Mouse (Mus musculus) CH12.LX (cell line): ENCODE results near the gene Ablim1. TPM values are rescaled to one million over a fixed set of nuclear protein-coding genes. Genes with fewer than 3 reads are reported as not detected.

Experiments
- DNase-seq: peaks from one replicate; pipeline ENCODE4 v3.0.0-alpha.2; 2013; ENCODE audit errors: extremely low read depth
- H3K27ac ChIP-seq: 2 replicates; pipeline ENCODE4 v1.5.1; 2012; ENCODE audit warnings: low read depth, mild to moderate bottlenecking, control low read depth, moderate library complexity; ENCODE audit not compliant: insufficient read depth
- H3K27me3 ChIP-seq: replicated peaks from 2 replicates; pipeline ENCODE3; 2012; ENCODE audit warnings: inconsistent platforms
- H3K36me3 ChIP-seq, 2 experiments: replicated peaks in 1 of 2; 2 replicates each; pipeline versions ENCODE3 to v1.6.1; 2012; ENCODE audit warnings: inconsistent platforms in 1 of 2, low read length in 1 of 2, mild to moderate bottlenecking in 1 of 2, mixed read lengths in 1 of 2, moderate library complexity in 1 of 2; ENCODE audit not compliant: control insufficient read depth in 1 of 2, insufficient read depth in 1 of 2
- H3K4me1 ChIP-seq, 2 experiments: 2 replicates each; pipeline ENCODE4 v1.6.1; 2012; ENCODE audit warnings: inconsistent platforms in 1 of 2, moderate library complexity in 1 of 2; ENCODE audit not compliant: insufficient read depth in 2 of 2, control insufficient read depth in 1 of 2
- H3K4me2 ChIP-seq: 2 replicates; pipeline ENCODE4 v1.6.1; 2012; ENCODE audit warnings: low read depth, mild to moderate bottlenecking, control low read depth; ENCODE audit not compliant: poor library complexity, insufficient read depth, severe bottlenecking
- H3K4me3 ChIP-seq, 3 experiments: fragments of 150-350 bp in 1 of 3; sonication (generic) in 1 of 3; replicated peaks in 1 of 3; 2 replicates each; pipeline versions ENCODE3 to v1.5.1; 2011 to 2012; ENCODE audit warnings: low read depth in 2 of 3, low read length in 2 of 3, mild to moderate bottlenecking in 2 of 3, moderate library complexity in 2 of 3, control low read depth in 1 of 3, improper control_type of control experiment in 1 of 3, inconsistent platforms in 1 of 3, mixed read lengths in 1 of 3; ENCODE audit not compliant: poor library complexity in 1 of 3
- H3K79me2 ChIP-seq: replicated peaks from 2 replicates; pipeline ENCODE4 v1.6.1; 2012; ENCODE audit warnings: mild to moderate bottlenecking, moderate library complexity; ENCODE audit not compliant: control insufficient read depth, poor library complexity, insufficient read depth, severe bottlenecking; ENCODE audit errors: extremely low read depth
- H3K9ac ChIP-seq: 2 replicates; pipeline ENCODE4 v1.6.1; 2012; ENCODE audit warnings: low read depth, mild to moderate bottlenecking, control low read depth, moderate library complexity; ENCODE audit not compliant: insufficient read depth
- H3K9me3 ChIP-seq: replicated peaks from 2 replicates; pipeline ENCODE3; 2012; ENCODE audit warnings: low read length, inconsistent platforms, mixed read lengths
- CHD1 ChIP-seq: IDR thresholded peaks from 2 replicates; pipeline ENCODE4 v1.6.1; 2012; ENCODE audit warnings: low read depth, low read length, improper control_type of control experiment, inconsistent platforms
- CTCF ChIP-seq, 2 experiments: IDR thresholded peaks in 1 of 2; conservative IDR thresholded peaks in 1 of 2; 2 replicates each; pipeline ENCODE4 v1.5.1; 2011 to 2012; ENCODE audit warnings: low read depth in 2 of 2, low read length in 2 of 2, improper control_type of control experiment in 1 of 2, inconsistent platforms in 1 of 2, mild to moderate bottlenecking in 1 of 2, moderate library complexity in 1 of 2
- E2F4 ChIP-seq: IDR thresholded peaks from 2 replicates; pipeline ENCODE4 v1.6.1; 2011; ENCODE audit warnings: low read depth, low read length, improper control_type of control experiment; ENCODE audit not compliant: insufficient replicate concordance
- ELF1 ChIP-seq: IDR thresholded peaks from 2 replicates; pipeline ENCODE4 v1.6.1; 2014; ENCODE audit warnings: low read depth, mild to moderate bottlenecking, inconsistent platforms, low read length, improper control_type of control experiment
- EP300 ChIP-seq: IDR thresholded peaks from 2 replicates; pipeline ENCODE4 v1.6.1; 2011; ENCODE audit warnings: low read length, improper control_type of control experiment
- HCFC1 ChIP-seq: IDR thresholded peaks from 2 replicates; pipeline ENCODE4 v1.6.1; 2012; ENCODE audit warnings: low read depth, mild to moderate bottlenecking, inconsistent platforms, low read length, improper control_type of control experiment
- KAT2A ChIP-seq: IDR thresholded peaks from 2 replicates; pipeline ENCODE4 v1.6.1; 2012; ENCODE audit warnings: low read length, improper control_type of control experiment, inconsistent platforms; ENCODE audit not compliant: insufficient replicate concordance
- MAX ChIP-seq: IDR thresholded peaks from 2 replicates; pipeline ENCODE4 v1.6.1; 2011; ENCODE audit warnings: low read length, improper control_type of control experiment
- MEF2A ChIP-seq: IDR thresholded peaks from 2 replicates; pipeline ENCODE4 v1.6.1; 2014; ENCODE audit warnings: low read depth, mild to moderate bottlenecking, inconsistent platforms, low read length, improper control_type of control experiment, borderline replicate concordance
- MYC ChIP-seq: IDR thresholded peaks from 2 replicates; pipeline ENCODE4 v1.6.1; 2011; ENCODE audit warnings: low read depth, mild to moderate bottlenecking, improper control_type of control experiment, low read length
- NELFE ChIP-seq: IDR thresholded peaks from 2 replicates; pipeline ENCODE4 v1.6.1; 2011; ENCODE audit warnings: low read depth, low read length, improper control_type of control experiment
- PAX5 ChIP-seq: IDR thresholded peaks from 2 replicates; pipeline ENCODE4 v1.6.1; 2012; ENCODE audit warnings: low read length, inconsistent platforms, mixed read lengths
- POLR2A ChIP-seq: IDR thresholded peaks from 2 replicates; pipeline ENCODE4 v1.6.1; 2011; ENCODE audit warnings: low read depth, mild to moderate bottlenecking, improper control_type of control experiment, low read length
- POLR2AphosphoS2 ChIP-seq: IDR thresholded peaks from 2 replicates; pipeline ENCODE4 v1.6.1; 2011; ENCODE audit warnings: low read depth, low read length, improper control_type of control experiment
- RCOR1 ChIP-seq: conservative IDR thresholded peaks from 2 replicates; pipeline ENCODE4 v1.6.1; 2012; ENCODE audit warnings: low read depth, mild to moderate bottlenecking, inconsistent platforms, low read length, improper control_type of control experiment
- SMC3 ChIP-seq: IDR thresholded peaks from 2 replicates; pipeline ENCODE4 v1.6.1; 2011; ENCODE audit warnings: low read depth, low read length, improper control_type of control experiment
- TCF12 ChIP-seq: IDR thresholded peaks from 2 replicates; pipeline ENCODE4 v1.6.1; 2014; ENCODE audit warnings: low read depth, mild to moderate bottlenecking, inconsistent platforms, low read length, improper control_type of control experiment
- UBTF ChIP-seq: IDR thresholded peaks from 2 replicates; pipeline ENCODE4 v1.6.1; 2012; ENCODE audit warnings: low read depth, mild to moderate bottlenecking, inconsistent platforms, low read length, improper control_type of control experiment, moderate library complexity
- USF1 ChIP-seq: IDR thresholded peaks from 2 replicates; pipeline ENCODE4 v1.6.1; 2014; ENCODE audit warnings: low read depth, mild to moderate bottlenecking, inconsistent platforms, low read length, improper control_type of control experiment
- ZC3H11A ChIP-seq: IDR thresholded peaks from 2 replicates; pipeline ENCODE4 v1.6.1; 2012; ENCODE audit warnings: low read depth, mild to moderate bottlenecking, inconsistent platforms, low read length, improper control_type of control experiment
- ZKSCAN1 ChIP-seq: IDR thresholded peaks from 2 replicates; pipeline ENCODE4 v1.6.1; 2012; ENCODE audit warnings: low read depth, inconsistent platforms, low read length, improper control_type of control experiment, borderline replicate concordance
- ZMIZ1 ChIP-seq: IDR thresholded peaks from 2 replicates; pipeline ENCODE4 v1.6.1; 2012; ENCODE audit warnings: low read depth, mild to moderate bottlenecking, inconsistent platforms, low read length, improper control_type of control experiment
- ZNF384 ChIP-seq: IDR thresholded peaks from 2 replicates; pipeline ENCODE4 v1.6.1; 2012; ENCODE audit warnings: low read depth, low read length, improper control_type of control experiment, inconsistent platforms
- dilution Hi-C: fragments of 300-500 bp; cut with MboI; formaldehyde crosslinking; loops from 2 replicates; pipeline ENCODE4 v1.14.3; 2020; ENCODE audit warnings: low sequenced_read_pairs; ENCODE audit not compliant: extremely low pct_unique_long_range_greater_than_20kb, extremely low pct_ligation_motif_present
- in situ Hi-C: fragments of 300-500 bp; cut with MboI; formaldehyde crosslinking; loops from 3 replicates; pipeline ENCODE4 v1.14.3; 2019; ENCODE audit warnings: low sequenced_read_pairs, low pct_ligation_motif_present, low pct_unique_long_range_greater_than_20kb, mixed read lengths
- polyA plus RNA-seq: library from polyadenylated mRNA; unstranded; fragments of >175 nt; gene quantifications from 2 replicates; pipeline ENCODE4 v1.2.1, GENCODE M21; 2012; ENCODE audit warnings: low read depth; ENCODE audit not compliant: insufficient read length
- total RNA-seq, 2 experiments: library from RNA; depleted of rRNA; stranded (reverse); fragments of 300-350 nt in 1 of 2; fragments of >200 nt in 1 of 2; gene quantifications; 2 replicates each; pipeline ENCODE4 v1.2.3; 2012 to 2014

The Ablim1 gene
- total and polyA plus RNA-seq, 3 experiments = 0.85 to 2.4 (median 2.0) TPM

DNA sequence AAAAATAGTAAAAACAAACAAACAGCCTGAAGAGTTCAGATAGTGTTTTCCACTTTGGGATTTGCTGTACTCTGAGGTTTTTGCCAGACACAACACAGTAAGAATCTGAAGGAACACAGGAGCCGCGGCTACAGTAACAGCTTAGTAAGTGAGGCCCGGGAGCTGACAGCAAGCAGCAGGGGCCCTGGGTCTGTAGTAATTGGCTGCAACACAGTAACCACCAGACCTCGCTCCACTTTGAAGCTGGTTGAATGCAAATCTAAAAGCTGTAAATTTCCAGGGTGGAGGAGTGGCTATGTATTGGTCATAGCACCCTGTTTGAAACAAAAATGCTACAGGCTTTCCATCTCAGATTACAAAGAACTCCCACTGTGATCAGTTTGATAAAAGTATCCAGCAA is 252.0 kb downstream of the Ablim1 start:
- peaks cover 3% of the 10 kb centered on the region for H3K9me3 ChIP-seq
- TF ChIP-seq MAX (no peak), HCFC1 (no peak), RCOR1 (no peak), ELF1 (no peak), MEF2A (no peak), POLR2AphosphoS2 (no peak), ZKSCAN1 (no peak), TCF12 (no peak), SMC3 (no peak)
- H3K27ac ChIP-seq = no peak overlapping the region
- no peak overlapping the region for H3K4me2 ChIP-seq
- dilution Hi-C loops (no loop called here), in situ Hi-C loops (no loop called here)
- H3K4me3 ChIP-seq = no peak overlapping the region
- H3K27me3 ChIP-seq = no peaks in the 10 kb centered on the region
- no peak for DNase-seq
- peaks cover 0 to 5% of the 10 kb centered on the region in 2 experiments for H3K36me3 ChIP-seq
- no peaks in the 10 kb centered on the region for H3K79me2 ChIP-seq
- H3K9ac ChIP-seq = no peak overlapping the region
- H3K4me1 ChIP-seq = no peaks in the 10 kb centered on the region

DNA sequence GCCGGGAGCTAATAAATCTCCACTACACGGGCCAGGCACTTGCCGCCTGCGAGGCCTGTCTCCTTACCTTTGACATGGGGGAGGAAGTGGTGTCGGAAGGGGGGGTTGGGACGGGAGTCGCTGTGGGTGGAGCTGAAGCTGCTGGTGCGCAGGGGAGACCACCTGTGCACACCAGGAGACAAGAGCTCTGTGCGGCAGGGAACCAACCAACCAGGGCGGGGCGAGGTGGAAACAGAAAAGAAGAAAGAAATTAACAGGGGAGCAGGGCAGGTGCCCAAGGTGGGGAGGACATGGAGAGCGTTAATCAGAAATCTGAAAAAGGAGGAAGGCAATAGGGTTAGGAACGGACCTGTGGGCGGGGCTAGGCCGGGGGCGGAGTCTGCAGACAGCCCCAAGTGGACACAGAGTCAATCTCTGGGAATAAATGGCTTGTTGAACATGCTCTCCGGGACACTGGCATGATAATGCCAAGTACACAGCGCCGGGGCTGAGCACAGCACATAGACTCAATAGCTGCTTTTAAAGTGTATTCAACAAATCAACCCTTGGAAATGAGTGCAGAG is 255.6 kb downstream of the Ablim1 start:
- TF ChIP-seq NELFE (no peak), CHD1 (no peak), USF1 (no peak), ZC3H11A (no peak), UBTF (no peak), KAT2A (no peak), POLR2A (no peak), POLR2AphosphoS2 (no peak), CTCF (conservative IDR thresholded peaks at IDR 0.05 in 1 of 2, IDR thresholded peaks at IDR 0.05 in 1 of 2; ENCODE audit: low read depth in 2 of 2, low read length in 2 of 2) (no peak), ZMIZ1 (no peak), ZKSCAN1 (no peak), EP300 (no peak), SMC3 (no peak), HCFC1 (no peak), TCF12 (no peak), ZNF384 (no peak), E2F4 (no peak), MYC (no peak), PAX5 (no peak)
- TF ChIP-seq, all 38 proteins: peak for 0
- H3K79me2 ChIP-seq = no peaks in the 10 kb centered on the region
- in situ Hi-C loops = no loop called here
- H3K36me3 ChIP-seq = peaks cover 0 to 5% of the 10 kb centered on the region in 2 experiments
- H3K9me3 ChIP-seq = peaks cover 6% of the 10 kb centered on the region
- peaks cover 0 to 2% of the 10 kb centered on the region in 2 experiments; a peak in 3 of 4 replicates for H3K4me1 ChIP-seq
- dilution Hi-C loops = no loop called here
- H3K9ac ChIP-seq = no peak overlapping the region
- H3K27ac ChIP-seq = no peak overlapping the region
- no peak overlapping the region for H3K4me2 ChIP-seq
- no peak for DNase-seq
- no peaks in the 10 kb centered on the region for H3K27me3 ChIP-seq
- H3K4me3 ChIP-seq = no peak overlapping the region
